Comparison of ENCODE assay signal across 8 mouse cellular contexts in genomic region chr8:117278234-117278633, GRCm38 (mm10). TPM values are rescaled to one million over a fixed set of nuclear protein-coding genes. Genes with fewer than 3 reads are reported as not detected.
A peak's percentile ranks its signal among the peaks of the same experiment; 100 is the strongest.
DNase-seq lines count a peak whose midpoint lies in the region; ATAC-seq lines count a peak whose summit lies in the region.

No protein-coding gene starts in this region.

- ATAC-seq in embryonic facial prominence, embryonic 14.5 days (ENCODE audit: low read depth) = no peak
- no peak for ATAC-seq in hindbrain, embryonic 16.5 days
- ATAC-seq in midbrain, embryonic 11.5 days (ENCODE audit: low FRiP score) = no peak

- H3K9ac ChIP-seq in embryonic facial prominence, embryonic 14.5 days (ENCODE audit: low read depth, low read length) = no peak overlapping the region
- H3K9ac ChIP-seq in hindbrain, embryonic 16.5 days (ENCODE audit: low read depth, low read length) = peak overlapping the region; percentile 13; the same call in 1 of the 2 replicates
- peak overlapping the region; percentile 44; the same call in 1 of the 2 replicates for H3K9ac ChIP-seq in midbrain, embryonic 11.5 days (ENCODE audit: low read length)

- no peaks in the 10 kb centered on the region for H3K9me3 ChIP-seq in embryonic facial prominence, embryonic 14.5 days (ENCODE audit: control insufficient read depth, low read length)
- H3K9me3 ChIP-seq in hindbrain, embryonic 16.5 days (ENCODE audit: control insufficient read depth, low read length) = no peaks in the 10 kb centered on the region
- no peaks in the 10 kb centered on the region for H3K9me3 ChIP-seq in midbrain, embryonic 11.5 days (ENCODE audit: control insufficient read depth, low read length)

- H3K4me3 ChIP-seq in embryonic facial prominence, embryonic 14.5 days (ENCODE audit: low read depth, low read length) = no peak overlapping the region
- no peak overlapping the region for H3K4me3 ChIP-seq in hindbrain, embryonic 16.5 days (ENCODE audit: low read length)
- H3K4me3 ChIP-seq in midbrain, embryonic 11.5 days (ENCODE audit: low read depth, low read length) = no peak overlapping the region

- 87% methylated on average over 10 of the region's 10 CpGs for WGBS in embryonic facial prominence, embryonic 14.5 days
- WGBS in hindbrain, embryonic 16.5 days = 76% methylated on average over 10 of the region's 10 CpGs
- 84% methylated on average over 10 of the region's 10 CpGs for WGBS in midbrain, embryonic 11.5 days

- no peaks in the 10 kb centered on the region for H3K27me3 ChIP-seq in embryonic facial prominence, embryonic 14.5 days (replicated peaks; ENCODE audit: control insufficient read depth, insufficient read depth, low read length)
- no peaks in the 10 kb centered on the region for H3K27me3 ChIP-seq in hindbrain, embryonic 16.5 days (replicated peaks; ENCODE audit: control insufficient read depth, insufficient read depth, low read length)
- no peaks in the 10 kb centered on the region for H3K27me3 ChIP-seq in midbrain, embryonic 11.5 days (ENCODE audit: control insufficient read depth, insufficient read depth, low read length)

- H3K4me2 ChIP-seq in embryonic facial prominence, embryonic 14.5 days (ENCODE audit: low read depth, low read length) = peak overlapping the region; percentile 13; the same call in 1 of the 2 replicates
- H3K4me2 ChIP-seq in hindbrain, embryonic 16.5 days (ENCODE audit: low read length) = peak overlapping the region; percentile 39
- peak overlapping the region; percentile 27; the same call in 1 of the 2 replicates for H3K4me2 ChIP-seq in midbrain, embryonic 11.5 days

- peak; percentile 29 for DNase-seq in T-cell, adult 2 months (ENCODE audit: low spot score)
- no peak for DNase-seq in embryonic facial prominence, embryonic 14.5 days (ENCODE audit: low spot score)
- no peak for DNase-seq in midbrain, embryonic 11.5 days (ENCODE audit: low spot score, missing footprints)
- DNase-seq in testis, postnatal 10 days (ENCODE audit: low spot score) = no peak
- DNase-seq in gastrocnemius, postnatal 4 days (ENCODE audit: low spot score in 2 of 2) = no peak
- DNase-seq in cerebellum, postnatal 10 days = no peak
- DNase-seq in thymus, postnatal 10 days (ENCODE audit: low spot score in 2 of 2) = no peak

- peaks cover 17% of the 10 kb centered on the region; the same call in 1 of the 2 replicates for H3K4me1 ChIP-seq in embryonic facial prominence, embryonic 14.5 days (ENCODE audit: control insufficient read depth, insufficient read depth, low read length)
- peaks cover 34% of the 10 kb centered on the region for H3K4me1 ChIP-seq in hindbrain, embryonic 16.5 days (ENCODE audit: control insufficient read depth, insufficient read depth, low read depth, low read length)
- H3K4me1 ChIP-seq in midbrain, embryonic 11.5 days (ENCODE audit: control insufficient read depth, insufficient read depth, low read length) = peaks cover 26% of the 10 kb centered on the region

- no peaks in the 10 kb centered on the region for H3K36me3 ChIP-seq in embryonic facial prominence, embryonic 14.5 days (ENCODE audit: control insufficient read depth, insufficient read depth, low read length)
- H3K36me3 ChIP-seq in hindbrain, embryonic 16.5 days (ENCODE audit: control insufficient read depth, insufficient read depth, low read length) = no peaks in the 10 kb centered on the region
- no peaks in the 10 kb centered on the region; the same call in 1 of the 2 replicates for H3K36me3 ChIP-seq in midbrain, embryonic 11.5 days (ENCODE audit: control insufficient read depth, insufficient read depth, low read length)

- H3K27ac ChIP-seq in embryonic facial prominence, embryonic 14.5 days (replicated peaks; ENCODE audit: low read depth, low read length) = peak overlapping the region; percentile 70; the same call in 1 of the 2 replicates
- peak overlapping the region; percentile 61 for H3K27ac ChIP-seq in hindbrain, embryonic 16.5 days (ENCODE audit: low read depth, low read length)
- H3K27ac ChIP-seq in midbrain, embryonic 11.5 days (ENCODE audit: low read depth, low read length) = peak overlapping the region; percentile 65

RNA-seq across cellular contexts. Expression of gene Cmip, which starts 21.4 kb away (rescaled TPM):
- 27.0 and 27.7 TPM in 2 replicates for polyA plus RNA-seq in embryonic facial prominence, embryonic 14.5 days (2014; fragmentation: Nextera tagmentation; extraction: Ambion mirVana)
- polyA plus RNA-seq in hindbrain, embryonic 16.5 days (2015; fragmentation: Nextera tagmentation; extraction: Ambion mirVana) = 136 and 143 TPM in 2 replicates
- polyA plus RNA-seq in midbrain, embryonic 11.5 days (2014; fragmentation: Nextera tagmentation; extraction: Ambion mirVana) = 23.7 and 28.5 TPM in 2 replicates
- 10 to 100 TPM; 39.1 to 40.7 TPM for total RNA-seq in gastrocnemius, postnatal 4 days (2021)
